Mouse (Mus musculus) mouse embryonic stem cell (cell line): Measurements from ENCODE around the gene Wfdc13.
"Not testable (repeated sequence)": the region's sequence is repeated elsewhere in the genome, so short reads cannot be mapped to it uniquely, and the experiment has no call there.

Experiments
- in situ Hi-C, 2 experiments: fragments of 300-500 bp; cut with MboI; formaldehyde crosslinking; loops; 1 replicate in 1 of 2; 3 replicates in 1 of 2; pipeline ENCODE4 v1.14.3; 2019 to 2020; ENCODE audit warnings: low sequenced_read_pairs in 2 of 2, low pct_unique_long_range_greater_than_20kb in 1 of 2, mixed read lengths in 1 of 2; ENCODE audit not compliant: unreplicated experiment in 1 of 2

The Wfdc13 gene

GRCm38 (mm10) chr2:164704235-164704634 lies 19.3 kb downstream of the Wfdc13 start:
- in situ Hi-C loops = no loop called here

- in situ Hi-C loops = no loop called here
Observed at GRCm38 (mm10) chr2:164705328-164705727, 20.4 kb downstream of the Wfdc13 start.

GRCm38 (mm10) chr2:164705991-164706390 lies 21.1 kb downstream of the Wfdc13 start:
- in situ Hi-C loops = no loop called here

- in situ Hi-C loops = no loop called here
Observed at GRCm38 (mm10) chr2:164715005-164715404, 30.1 kb downstream of the Wfdc13 start, which contains the start of gene Spint5. Gene Spint5 (plus strand): TSS chr2:164715305.

GRCm38 (mm10) chr2:164716194-164716786 lies 31.4 kb downstream of the Wfdc13 start:
- in situ Hi-C loops = not testable (repeated sequence)

- in situ Hi-C loops = loop anchor here in 1 of 2 experiments (10.0 kb wide), 2 partner anchors 48 to 118 kb away; partner anchors contain the start of gene Wfdc11
Observed at GRCm38 (mm10) chr2:164723276-164723675, 38.4 kb downstream of the Wfdc13 start.

- in situ Hi-C loops = loop anchor here (5.0 to 10.0 kb wide), 3 partner anchors 51 to 121 kb away; partner anchors contain the start of gene Wfdc11 (in 1 of the 2)
Observed at GRCm38 (mm10) chr2:164725895-164726619, 41.1 kb downstream of the Wfdc13 start.

- in situ Hi-C loops = loop anchor here in 1 of 2 experiments (5.0 kb wide), 1 partner anchor 54 kb away; no protein-coding TSS in a partner anchor
Observed at GRCm38 (mm10) chr2:164731719-164732118, 46.8 kb downstream of the Wfdc13 start.

- in situ Hi-C loops = loop anchor here in 1 of 2 experiments (5.0 kb wide), 1 partner anchor 56 kb away; no protein-coding TSS in a partner anchor
Observed at GRCm38 (mm10) chr2:164733259-164733658, 48.4 kb downstream of the Wfdc13 start.

- in situ Hi-C loops = loop anchor here in 1 of 2 experiments (5.0 kb wide), 1 partner anchor 58 kb away; no protein-coding TSS in a partner anchor
Observed at GRCm38 (mm10) chr2:164734839-164735238, 49.9 kb downstream of the Wfdc13 start.

GRCm38 (mm10) chr2:164735446-164735845 lies 50.5 kb downstream of the Wfdc13 start:
- in situ Hi-C loops = no loop called here
